Mouse (Mus musculus) right cerebral cortex, postnatal 36 days (tissue): Measurements from ENCODE around the gene Tspan13.

Source experiments
- DNase-seq, 2 experiments: peaks; one replicate each; pipeline ENCODE4 v3.0.0; 2022; ENCODE audit warnings: low spot score in 2 of 2, mixed read lengths in 1 of 2

Tspan13 gene

GRCm38 (mm10) chr12:36042348-36042778, at the start of gene Tspan13:
TSS of gene Tspan13 (minus strand) at chr12:36042500.
- peak; percentile 85 to 91 for DNase-seq

GRCm38 (mm10) chr12:36091964-36092363, 49.7 kb upstream of the Tspan13 start:
- no peak for DNase-seq

- no peak for DNase-seq
Observed at GRCm38 (mm10) chr12:36089221-36089620, 46.9 kb upstream of the Tspan13 start.

- no peak for DNase-seq
Observed at GRCm38 (mm10) chr12:36088804-36089203, 46.5 kb upstream of the Tspan13 start.

- DNase-seq = no peak
Observed at GRCm38 (mm10) chr12:36085380-36085779, 43.1 kb upstream of the Tspan13 start.

- DNase-seq = no peak
Observed at GRCm38 (mm10) chr12:36078101-36078899, 36.0 kb upstream of the Tspan13 start.

- DNase-seq = no peak
Observed at GRCm38 (mm10) chr12:36072860-36073259, 30.6 kb upstream of the Tspan13 start.

GRCm38 (mm10) chr12:36070231-36070630, 27.9 kb upstream of the Tspan13 start:
- no peak for DNase-seq

GRCm38 (mm10) chr12:36067538-36067937, 25.2 kb upstream of the Tspan13 start:
- DNase-seq = no peak

- no peak for DNase-seq
Observed at GRCm38 (mm10) chr12:36065911-36066310, 23.6 kb upstream of the Tspan13 start.

- DNase-seq = no peak
Observed at GRCm38 (mm10) chr12:36057699-36058098, 15.4 kb upstream of the Tspan13 start.

GRCm38 (mm10) chr12:36050276-36050675, 8.0 kb upstream of the Tspan13 start:
- DNase-seq = no peak

- DNase-seq = no peak
Observed at GRCm38 (mm10) chr12:36047593-36047992, 5.3 kb upstream of the Tspan13 start.

- no peak for DNase-seq
Observed at GRCm38 (mm10) chr12:36046196-36046595, 3.9 kb upstream of the Tspan13 start.

GRCm38 (mm10) chr12:36044691-36045090, 2.4 kb upstream of the Tspan13 start:
- no peak for DNase-seq

GRCm38 (mm10) chr12:36041703-36042347, 475 bp downstream of the Tspan13 start:
- DNase-seq = peak; percentile 44 to 48

- DNase-seq = no peak
Observed at GRCm38 (mm10) chr12:36041281-36041589, 1.1 kb downstream of the Tspan13 start.

- DNase-seq = no peak
Observed at GRCm38 (mm10) chr12:36040571-36041280, 1.6 kb downstream of the Tspan13 start.

GRCm38 (mm10) chr12:36039541-36040084, 2.7 kb downstream of the Tspan13 start:
- DNase-seq = no peak

GRCm38 (mm10) chr12:36036776-36037175, 5.5 kb downstream of the Tspan13 start:
- DNase-seq = no peak

GRCm38 (mm10) chr12:36036121-36036520, 6.2 kb downstream of the Tspan13 start:
- DNase-seq = no peak

GRCm38 (mm10) chr12:36035501-36035900, 6.8 kb downstream of the Tspan13 start:
- no peak for DNase-seq
